Mouse (Mus musculus) cerebellum, adult 2 months (tissue): Measurements from ENCODE around the gene Rapgefl1.

ENCODE experiments used
- CTCF ChIP-seq: fragments of 200-500 bp; IDR thresholded peaks from 2 replicates; pipeline ENCODE4 v1.5.1; 2011; ENCODE audit warnings: low read depth, mild to moderate bottlenecking, control low read depth, low read length, moderate library complexity, borderline replicate concordance; ENCODE audit not compliant: insufficient read depth
- POLR2A ChIP-seq: fragments of 200-500 bp; IDR thresholded peaks from 2 replicates; pipeline ENCODE4 v1.6.1; 2011; ENCODE audit warnings: low read length, control low read depth, borderline replicate concordance; ENCODE audit not compliant: insufficient read depth

DNA sequence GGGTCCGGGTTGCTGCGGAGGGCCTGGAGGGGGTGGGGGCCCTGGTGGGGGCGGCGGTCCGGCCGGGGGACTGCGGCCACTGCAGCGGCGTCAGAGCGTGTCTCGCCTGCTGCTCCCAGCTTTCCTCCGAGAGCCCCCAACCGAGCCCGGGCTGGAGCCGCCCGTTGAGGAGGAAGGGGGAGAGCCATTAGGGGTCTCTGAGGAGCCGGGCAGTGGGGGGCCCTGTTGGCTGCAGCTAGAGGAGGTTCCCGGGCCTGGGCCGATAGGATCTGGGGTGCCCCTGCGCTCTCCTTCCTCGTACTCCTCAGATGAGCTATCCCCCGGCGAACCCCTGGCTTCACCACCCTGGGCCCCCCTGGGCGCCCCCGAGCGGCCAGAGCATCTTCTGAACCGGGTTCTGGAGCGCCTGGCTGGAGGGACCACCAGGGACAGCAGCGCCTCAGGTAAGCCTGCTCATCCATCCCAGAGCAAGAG is 683 bp downstream of the Rapgefl1 start:
- TF ChIP-seq POLR2A (no peak), CTCF (no peak)
